In genomic region chr8:64598206-64598605, GRCm38 (mm10) we compare ENCODE assay signal across 18 mouse cellular contexts.
"Had no signal": no experiment of that assay in that cellular context is flagged by ENCODE, and none has a peak within 500 bp of the region (broad histone marks: within the 10 kb centered on the region; RNA-seq: fewer than 3 reads in every experiment).

No protein-coding gene starts in this region.

- H3K9me3 ChIP-seq: lung, embryonic 15.5 days; megakaryocyte, embryonic 14.5 days; midbrain, embryonic 12.5 days; neural tube, embryonic 12.5 days; stomach, embryonic 15.5 days had no signal

- ATAC-seq: liver, postnatal 0 days; lung, postnatal 0 days; midbrain, embryonic 16.5 days had no signal

- H3K27ac ChIP-seq: lung, embryonic 15.5 days; macrophage; midbrain, embryonic 12.5 days; neural tube, embryonic 12.5 days; stomach, embryonic 15.5 days; stomach, postnatal 0 days had no signal

- DNase-seq: liver, postnatal 0 days; lung, adult 2 months; lung, postnatal 14 days; lung, postnatal 36 days; midbrain, embryonic 14.5 days; right cerebral cortex, postnatal 14 days; thymus, adult 2 months; thymus, postnatal 25 days; thymus, postnatal 4 days had no signal

- H3K4me3 ChIP-seq: lung, embryonic 15.5 days; megakaryocyte, embryonic 14.5 days; midbrain, embryonic 12.5 days; neural tube, embryonic 12.5 days; stomach, embryonic 15.5 days had no signal

- H3K36me3 ChIP-seq: lung, embryonic 15.5 days; stomach, embryonic 15.5 days had no signal

- H3K9ac ChIP-seq: liver, postnatal 0 days; lung, embryonic 15.5 days; midbrain, embryonic 12.5 days; neural tube, embryonic 12.5 days; stomach, embryonic 15.5 days had no signal

- H3K4me2 ChIP-seq: lung, embryonic 15.5 days; midbrain, embryonic 12.5 days; neural tube, embryonic 12.5 days; stomach, embryonic 15.5 days had no signal

- H3K4me1 ChIP-seq: lung, embryonic 15.5 days; megakaryocyte, embryonic 14.5 days; midbrain, embryonic 12.5 days; neural tube, embryonic 12.5 days; stomach, embryonic 15.5 days had no signal

- H3K27me3 ChIP-seq: lung, embryonic 15.5 days; megakaryocyte, embryonic 14.5 days; midbrain, embryonic 12.5 days; neural tube, embryonic 12.5 days; stomach, embryonic 15.5 days had no signal
